Mouse (Mus musculus): Measurements from ENCODE around the gene Elovl5. TPM values are rescaled to one million over a fixed set of nuclear protein-coding genes. Genes with fewer than 3 reads are reported as not detected.

The Elovl5 gene
- total RNA-seq, 2 experiments from 2014 or later, result 64.3 to 67.8 TPM

Other genes starting within 250 kb of the Elovl5 start
- gene Gclc, start 162.8 kb upstream of the Elovl5 start, total RNA-seq (2021), result 10 to 100 TPM; 12.0 to 12.4 TPM
- not detected for gene Gcm1, start 134.6 kb downstream of the Elovl5 start, total RNA-seq (2021)
- 10 to 100 TPM; 67.6 to 72.3 TPM for gene Fbxo9, start 191.7 kb downstream of the Elovl5 start, total RNA-seq (2021)
- 10 to 100 TPM; 23.9 to 24.0 TPM for gene Ick, start 191.8 kb downstream of the Elovl5 start, total RNA-seq (2021)

Data from heart, postnatal 4 days (tissue).